Mouse (Mus musculus): ENCODE measurements at regions not wholly inside any gene's neighbourhood (a gene's known extent, or its start where the extent isn't known, plus 50 kb on each side); places are given as distances from the start of the nearest gene placed in this dataset.

- DNase-seq (ENCODE audit: low spot score in 2 of 2), result no peak
Measured at GRCm38 (mm10) chr14:17234898-17235297, 415.9 kb upstream of the Rarb start.

DNA sequence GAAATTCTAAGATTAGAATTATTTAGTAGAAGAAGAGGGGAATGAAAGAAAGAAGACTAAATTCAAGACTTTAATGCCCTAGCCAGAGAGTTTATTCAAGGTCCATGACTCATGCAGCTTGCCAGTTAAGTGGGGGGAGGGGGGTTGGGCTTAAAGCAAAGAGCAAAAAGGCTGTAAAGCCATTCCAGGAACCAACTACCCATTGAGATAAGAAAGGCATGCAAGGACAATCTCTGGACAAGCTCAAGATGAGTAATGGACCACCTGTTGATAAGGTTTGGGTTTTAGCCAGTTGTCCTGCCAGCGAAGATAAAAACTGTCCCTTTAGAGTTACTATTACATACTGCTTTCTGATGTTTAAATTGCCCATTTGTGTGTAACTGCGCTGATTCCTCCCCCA lies 392.5 kb upstream of the Rarb start:
- no peak for DNase-seq (ENCODE audit: low spot score in 2 of 2)

GRCm38 (mm10) chr14:17205691-17206090 lies 386.7 kb upstream of the Rarb start:
- DNase-seq (ENCODE audit: low spot score in 2 of 2), result no peak

GRCm38 (mm10) chr14:17203251-17204015 lies 384.5 kb upstream of the Rarb start:
- DNase-seq (ENCODE audit: low spot score in 2 of 2), result no peak

DNA sequence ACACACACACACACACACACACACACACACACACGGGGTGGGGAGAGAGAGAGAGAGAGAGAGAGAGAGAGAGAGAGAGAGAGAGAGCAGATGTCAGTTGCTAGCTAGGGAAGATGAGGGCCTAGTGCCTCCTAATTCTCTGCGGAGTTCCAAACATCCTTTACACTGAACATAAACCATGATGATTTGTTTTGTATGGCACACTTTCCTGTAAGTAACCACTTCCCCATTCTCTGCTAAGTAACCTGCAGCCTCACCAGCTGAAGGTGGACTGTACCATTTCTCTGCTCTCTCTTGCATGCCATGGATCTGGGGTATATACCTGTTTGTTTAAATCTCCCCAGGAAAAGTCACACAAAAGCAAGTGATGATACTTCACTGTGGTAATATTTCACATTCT lies 374.0 kb upstream of the Rarb start:
- no peak for DNase-seq (ENCODE audit: low spot score in 2 of 2)

DNA sequence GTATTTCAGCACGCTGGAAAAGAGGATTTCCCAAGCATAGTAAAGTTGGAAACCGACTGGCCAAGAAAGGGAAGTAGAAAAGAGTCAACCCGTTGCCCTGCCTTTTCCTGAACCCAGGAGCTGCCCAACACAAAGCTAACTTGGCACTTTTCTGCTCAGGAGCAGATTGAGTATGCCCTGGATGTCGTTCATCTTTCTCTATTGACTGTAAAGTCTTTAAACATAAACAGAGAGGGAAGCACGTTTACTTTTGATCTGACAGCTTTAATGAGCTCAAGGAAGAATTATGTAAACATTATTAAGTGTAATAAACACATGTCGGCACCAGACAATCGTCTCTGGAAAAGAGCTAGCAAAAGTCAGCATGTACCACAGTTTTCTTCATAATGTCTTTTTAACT lies 354.3 kb upstream of the Rarb start:
- DNase-seq (ENCODE audit: low spot score in 2 of 2), result no peak

- DNase-seq (ENCODE audit: low spot score in 2 of 2), result peak; percentile 44 to 54
Measured at GRCm38 (mm10) chr14:17172330-17173110, 353.6 kb upstream of the Rarb start.

GRCm38 (mm10) chr14:17171896-17172295 lies 352.9 kb upstream of the Rarb start:
- DNase-seq (ENCODE audit: low spot score in 2 of 2), result no peak

GRCm38 (mm10) chr14:17158324-17158723 lies 339.4 kb upstream of the Rarb start:
- DNase-seq (ENCODE audit: low spot score in 2 of 2), result no peak

DNA sequence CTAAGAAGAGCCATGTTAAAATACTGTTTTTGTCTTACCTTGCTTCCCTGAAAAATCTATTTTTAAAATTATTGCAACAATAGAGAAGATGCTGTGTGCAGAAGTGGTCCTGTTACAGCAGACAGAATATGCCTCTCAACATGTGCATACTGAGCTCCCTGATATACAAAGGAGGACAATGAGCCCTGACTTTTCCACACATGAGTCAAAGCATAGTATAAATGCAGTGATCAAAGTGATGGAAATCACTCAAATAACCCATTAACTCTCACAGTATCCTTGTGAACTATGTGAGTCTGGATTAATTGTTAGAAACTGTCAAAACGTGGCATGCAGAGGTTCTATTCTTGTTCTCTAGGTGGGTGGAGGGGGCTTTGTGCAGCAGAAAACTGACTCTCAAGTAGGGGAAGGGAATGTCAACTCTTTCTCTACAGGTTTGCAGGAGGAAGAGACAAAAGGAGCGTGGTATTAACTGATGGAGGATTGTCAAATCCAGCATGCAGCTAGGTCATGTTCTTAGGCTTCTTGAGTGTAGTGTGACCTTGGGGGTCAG lies 337.5 kb upstream of the Rarb start:
- DNase-seq (ENCODE audit: low spot score in 2 of 2), result peak; percentile 20 to 30

- no peak for DNase-seq (ENCODE audit: low spot score in 2 of 2)
Measured at GRCm38 (mm10) chr14:17120679-17121078, 301.7 kb upstream of the Rarb start.

DNA sequence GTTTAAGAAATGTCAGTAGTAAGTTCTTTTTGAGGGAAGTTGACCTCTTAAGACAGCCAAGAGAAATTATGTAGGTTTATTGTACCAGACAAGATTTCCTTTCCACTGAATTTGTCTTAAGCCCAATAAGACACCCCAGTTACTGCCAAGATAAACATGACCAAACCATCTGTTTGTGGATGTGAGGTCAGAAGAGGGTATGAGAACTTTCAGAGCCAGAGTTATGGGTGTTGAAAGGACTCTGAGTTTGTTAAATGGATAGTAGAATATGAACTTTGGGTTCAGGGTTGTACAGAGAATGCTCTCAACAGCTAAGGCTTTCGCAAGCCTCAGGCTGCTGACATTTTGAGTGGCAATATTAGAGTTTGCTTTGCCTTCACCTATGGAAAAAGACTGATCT lies 287.7 kb upstream of the Rarb start:
- no peak for DNase-seq (ENCODE audit: low spot score in 2 of 2)

DNA sequence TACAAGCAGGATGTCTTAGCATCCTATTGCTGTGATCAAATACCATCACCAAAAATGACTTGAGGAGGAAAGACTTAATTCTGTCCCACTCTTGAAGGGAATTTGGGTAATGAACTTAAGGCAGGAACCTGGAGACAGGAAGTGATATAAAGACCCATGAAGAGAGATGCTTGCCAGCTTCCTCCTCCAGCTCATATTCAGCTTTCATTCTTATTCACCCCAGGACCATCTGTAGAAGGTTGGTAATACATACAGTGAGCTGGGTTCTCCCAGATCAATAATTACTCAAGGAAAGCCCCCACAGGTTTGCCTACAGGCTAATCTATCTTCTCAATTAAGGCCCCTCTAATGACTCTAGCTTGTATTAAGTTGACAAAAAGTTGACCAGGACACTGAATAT lies 283.5 kb upstream of the Rarb start:
- no peak for DNase-seq (ENCODE audit: low spot score in 2 of 2)

DNA sequence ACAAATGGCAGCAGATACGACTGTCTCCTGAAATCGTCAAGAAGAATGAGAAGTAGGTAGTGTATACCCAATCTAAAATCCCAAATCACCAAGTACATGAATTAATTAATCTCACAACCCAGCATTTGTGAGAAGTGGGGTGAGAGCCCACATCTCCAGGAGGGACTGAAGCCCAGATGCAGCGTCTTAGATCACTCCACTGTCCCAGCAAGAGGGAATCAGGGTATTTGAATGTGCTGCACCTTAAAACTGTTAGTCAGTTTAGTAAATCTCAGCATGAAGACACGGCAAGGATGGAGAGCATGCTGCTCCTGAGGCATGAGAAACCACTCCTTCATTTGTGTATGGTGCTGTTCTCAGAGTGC lies 271.6 kb upstream of the Rarb start:
- no peak for DNase-seq (ENCODE audit: low spot score in 2 of 2)

- DNase-seq (ENCODE audit: low spot score in 2 of 2), result no peak
Measured at GRCm38 (mm10) chr14:17089640-17090572, 270.9 kb upstream of the Rarb start.

- no peak for DNase-seq (ENCODE audit: low spot score in 2 of 2)
Measured at GRCm38 (mm10) chr14:17089089-17089634, 270.2 kb upstream of the Rarb start.

DNA sequence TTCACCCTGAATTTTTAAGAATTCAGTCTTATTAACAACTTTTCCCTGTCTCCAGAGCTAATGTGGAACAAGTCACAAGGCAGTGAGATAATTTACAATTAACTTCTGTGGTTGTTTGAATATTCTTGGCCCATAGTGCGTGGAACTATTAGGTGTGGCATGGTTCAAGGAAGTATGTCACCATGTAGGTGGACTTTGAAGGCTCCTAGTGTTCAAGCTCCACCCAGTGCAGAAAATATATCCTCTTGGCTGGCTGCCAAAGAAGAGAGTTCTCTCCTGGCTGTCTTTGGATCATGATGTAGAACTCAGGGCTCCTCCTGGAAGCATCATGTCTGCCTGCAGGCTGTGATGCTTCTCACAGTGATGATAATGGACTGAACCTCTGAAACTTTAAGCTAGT lies 268.9 kb upstream of the Rarb start:
- DNase-seq (ENCODE audit: low spot score in 2 of 2), result no peak

- DNase-seq (ENCODE audit: low spot score in 2 of 2), result no peak
Measured at GRCm38 (mm10) chr14:17083907-17084306, 265.0 kb upstream of the Rarb start.

- DNase-seq (ENCODE audit: low spot score in 2 of 2), result no peak
Measured at GRCm38 (mm10) chr14:17081904-17082303, 262.9 kb upstream of the Rarb start.

GRCm38 (mm10) chr14:17079513-17079912 lies 260.6 kb upstream of the Rarb start:
- DNase-seq (ENCODE audit: low spot score in 2 of 2), result no peak

DNA sequence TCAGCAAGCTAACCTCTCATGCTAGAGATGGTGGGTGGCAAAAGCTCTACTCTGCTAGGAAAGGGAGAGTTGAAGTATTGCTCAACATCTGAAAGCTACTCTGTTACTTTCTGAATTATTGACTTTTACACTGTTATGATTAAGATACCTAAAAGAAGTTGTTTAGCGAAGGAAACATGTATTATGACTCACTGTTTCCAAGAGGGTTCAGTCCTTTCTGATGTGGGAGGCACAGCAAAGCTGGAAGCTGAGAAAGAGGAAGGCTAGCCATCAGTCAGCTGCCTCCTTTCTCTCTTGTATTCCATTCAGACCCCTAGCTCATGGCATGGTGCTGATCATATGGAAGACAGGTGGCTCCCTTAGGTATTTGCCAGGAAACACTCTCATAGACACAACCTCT lies 242.4 kb upstream of the Rarb start:
- DNase-seq (ENCODE audit: low spot score in 2 of 2), result no peak

GRCm38 (mm10) chr14:17058438-17058837 lies 239.5 kb upstream of the Rarb start:
- DNase-seq (ENCODE audit: low spot score in 2 of 2), result no peak

Data from right cerebral cortex, postnatal 10 days (tissue).